Mouse (Mus musculus): ENCODE results near the gene Rnf7. TPM values are rescaled to one million over a fixed set of nuclear protein-coding genes. Genes with fewer than 3 reads are reported as not detected.

Gene Rnf7
- polyA plus RNA-seq, 1 experiment = 130 TPM

GRCm38 (mm10) chr9:96470266-96470974, 8.1 kb downstream of the Rnf7 start:
- DNase-seq (ENCODE audit: low read depth) = no peak

GRCm38 (mm10) chr9:96469556-96470265, 8.8 kb downstream of the Rnf7 start:
- no peak for DNase-seq (ENCODE audit: low read depth)

GRCm38 (mm10) chr9:96463708-96464107, 14.8 kb downstream of the Rnf7 start:
- DNase-seq (ENCODE audit: low read depth) = no peak

GRCm38 (mm10) chr9:96461607-96462006, 16.9 kb downstream of the Rnf7 start:
- DNase-seq (ENCODE audit: low read depth) = no peak

- DNase-seq (ENCODE audit: low read depth) = no peak
Measured at GRCm38 (mm10) chr9:96460117-96460865, 18.2 kb downstream of the Rnf7 start.

GRCm38 (mm10) chr9:96455618-96456017, 22.9 kb downstream of the Rnf7 start:
- DNase-seq (ENCODE audit: low read depth) = no peak

- no peak for DNase-seq (ENCODE audit: low read depth)
Measured at GRCm38 (mm10) chr9:96452956-96453355, 25.5 kb downstream of the Rnf7 start.

GRCm38 (mm10) chr9:96450900-96451720, 27.4 kb downstream of the Rnf7 start:
- DNase-seq (ENCODE audit: low read depth) = no peak

GRCm38 (mm10) chr9:96449514-96449913, 29.0 kb downstream of the Rnf7 start:
- DNase-seq (ENCODE audit: low read depth) = no peak

GRCm38 (mm10) chr9:96445351-96445750, 33.1 kb downstream of the Rnf7 start:
- no peak for DNase-seq (ENCODE audit: low read depth)

GRCm38 (mm10) chr9:96442081-96442480, 36.4 kb downstream of the Rnf7 start:
- DNase-seq (ENCODE audit: low read depth) = no peak

- DNase-seq (ENCODE audit: low read depth) = no peak
Measured at GRCm38 (mm10) chr9:96438334-96438871, 40.1 kb downstream of the Rnf7 start.

GRCm38 (mm10) chr9:96437805-96438333, 40.6 kb downstream of the Rnf7 start:
- no peak for DNase-seq (ENCODE audit: low read depth)

- DNase-seq (ENCODE audit: low read depth) = no peak
Measured at GRCm38 (mm10) chr9:96436901-96437804, 41.3 kb downstream of the Rnf7 start.

- no peak for DNase-seq (ENCODE audit: low read depth)
Measured at GRCm38 (mm10) chr9:96432575-96432974, 45.9 kb downstream of the Rnf7 start.

GRCm38 (mm10) chr9:96431081-96431480, 47.4 kb downstream of the Rnf7 start:
- no peak for DNase-seq (ENCODE audit: low read depth)

- DNase-seq (ENCODE audit: low read depth) = no peak
Measured at GRCm38 (mm10) chr9:96428336-96429046, 50.0 kb downstream of the Rnf7 start.

GRCm38 (mm10) chr9:96424027-96424426, 54.4 kb downstream of the Rnf7 start:
- no peak for DNase-seq (ENCODE audit: low read depth)
